Mouse (Mus musculus): ENCODE results near the gene Ndufb6.

DNA sequence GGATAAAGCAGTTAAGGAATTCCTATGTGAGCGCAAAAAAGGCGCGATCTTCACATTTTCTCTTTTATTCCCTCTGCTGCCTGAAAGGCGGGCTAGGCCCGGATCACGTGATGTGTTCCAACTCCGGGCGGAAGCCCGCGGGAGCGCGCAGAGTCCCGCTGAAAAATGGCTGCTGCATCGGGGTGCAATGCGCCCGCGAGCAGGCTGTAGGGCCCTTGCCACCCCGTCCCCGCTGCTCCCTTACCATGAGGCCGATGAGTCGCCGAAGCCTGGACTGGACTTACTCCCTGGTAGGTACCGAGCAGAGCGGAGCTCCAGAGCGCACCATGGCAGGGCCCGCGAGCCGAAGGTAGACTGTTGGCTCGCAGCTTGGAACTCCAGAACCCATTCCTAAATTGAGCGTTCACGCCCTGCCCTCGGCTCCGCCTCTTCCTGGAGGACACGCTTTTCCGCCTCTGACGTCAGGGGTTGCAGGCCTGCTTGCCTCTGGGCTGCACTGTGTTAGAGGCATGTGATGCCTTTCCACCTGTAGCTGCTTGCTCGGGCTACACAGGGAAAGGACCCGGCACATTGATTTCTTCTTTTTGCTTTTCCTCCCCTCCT is 9.7 kb downstream of the Ndufb6 start, which contains the start of the genes Smim27 and Topors:
- TF ChIP-seq CTCF (IDR thresholded peaks at IDR 0.05; ENCODE audit: borderline replicate concordance, control insufficient read depth, extremely low read depth, insufficient read depth, low read length, poor library complexity) (peak; percentile 60; the same call in 1 of the 2 replicates), POLR2A (IDR thresholded peaks at IDR 0.05; ENCODE audit: control insufficient read depth, extremely low read depth, insufficient read depth, low read length, poor library complexity) (peak; percentile 81)

Data from thymus, adult 2 months (tissue).